Mouse (Mus musculus) neural tube, embryonic 12.5 days (tissue): ENCODE measurements around the gene Tmem101. TPM values are rescaled to one million over a fixed set of nuclear protein-coding genes. Genes with fewer than 3 reads are reported as not detected.

Source experiments
- ATAC-seq: fragments of 200-750 bp; cut with Nextera tagmentation; 2 replicates; pipeline ENCODE4 v1.8.0; 2017; ENCODE audit warnings: low read depth, mild to moderate bottlenecking, moderate TSS enrichment, moderate library complexity; ENCODE audit not compliant: low FRiP score
- H3K27ac ChIP-seq: fragments of 300-500 bp; sonication (generic); 2 replicates; pipeline ENCODE4 v1.5.1; 2016
- H3K27me3 ChIP-seq: fragments of 300-500 bp; sonication (generic); replicated peaks from 2 replicates; pipeline ENCODE4 v1.6.1; 2016; ENCODE audit warnings: mild to moderate bottlenecking
- H3K36me3 ChIP-seq: fragments of 300-500 bp; sonication (generic); 2 replicates; pipeline ENCODE4 v1.6.1; 2016; ENCODE audit warnings: mild to moderate bottlenecking
- H3K4me1 ChIP-seq: fragments of 300-500 bp; sonication (generic); 2 replicates; pipeline ENCODE4 v1.6.1; 2016
- H3K4me2 ChIP-seq: fragments of 300-500 bp; sonication (generic); replicated peaks from 2 replicates; pipeline ENCODE4 v1.6.1; 2016; ENCODE audit warnings: mild to moderate bottlenecking
- H3K4me3 ChIP-seq: fragments of 300-500 bp; sonication (generic); 2 replicates; pipeline ENCODE4 v1.5.1; 2016
- H3K9ac ChIP-seq: fragments of 300-500 bp; sonication (generic); 2 replicates; pipeline ENCODE4 v1.6.1; 2016; ENCODE audit warnings: mild to moderate bottlenecking
- H3K9me3 ChIP-seq: fragments of 300-500 bp; sonication (generic); 2 replicates; pipeline ENCODE4 v1.6.1; 2016; ENCODE audit warnings: mild to moderate bottlenecking
- WGBS: fragments of 180-500 bp; shearing (Covaris S2); methylation state at CpG from one replicate; pipeline ENCODE4 v1.1.7; 2016; 5-methylcytosine and 5-hydroxymethylcytosine counted together
- polyA plus RNA-seq: library from polyadenylated mRNA; unstranded; fragments of >200 nt; fragmentation: Nextera tagmentation; extraction: Ambion mirVana; gene quantifications from 2 replicates; pipeline ENCODE4 v1.2.1, GENCODE M21; 2016

Gene Tmem101
- polyA plus RNA-seq, 1 experiment from 2014 or later: 35.3 TPM

- peaks cover 15% of the 10 kb centered on the region; the same call in 1 of the 2 replicates for H3K4me1 ChIP-seq
- H3K9me3 ChIP-seq: no peaks in the 10 kb centered on the region
- 0 out of 2 replicates have a peak within 1 kb of the TSS, but pooled peaks have one; percentile 18 for H3K9ac ChIP-seq
- H3K4me3 ChIP-seq: peak within 1 kb of the TSS; percentile 22; the same call in 1 of the 2 replicates
- peaks cover 67% of the 10 kb centered on the region for H3K27me3 ChIP-seq
- peak within 1 kb of the TSS; percentile 51 for H3K4me2 ChIP-seq
- no peaks in the 10 kb centered on the region for H3K36me3 ChIP-seq
- 3% methylated on average over 50 of the region's 50 CpGs for WGBS
- no peak for ATAC-seq
- no peak within 1 kb of the TSS for H3K27ac ChIP-seq
Measured at GRCm38 (mm10) chr11:102145471-102146001, 10.7 kb downstream of the Tmem101 start, which contains the start of gene Nags. Gene Nags, plus strand, starts transcription at chr11:102145513.

DNA sequence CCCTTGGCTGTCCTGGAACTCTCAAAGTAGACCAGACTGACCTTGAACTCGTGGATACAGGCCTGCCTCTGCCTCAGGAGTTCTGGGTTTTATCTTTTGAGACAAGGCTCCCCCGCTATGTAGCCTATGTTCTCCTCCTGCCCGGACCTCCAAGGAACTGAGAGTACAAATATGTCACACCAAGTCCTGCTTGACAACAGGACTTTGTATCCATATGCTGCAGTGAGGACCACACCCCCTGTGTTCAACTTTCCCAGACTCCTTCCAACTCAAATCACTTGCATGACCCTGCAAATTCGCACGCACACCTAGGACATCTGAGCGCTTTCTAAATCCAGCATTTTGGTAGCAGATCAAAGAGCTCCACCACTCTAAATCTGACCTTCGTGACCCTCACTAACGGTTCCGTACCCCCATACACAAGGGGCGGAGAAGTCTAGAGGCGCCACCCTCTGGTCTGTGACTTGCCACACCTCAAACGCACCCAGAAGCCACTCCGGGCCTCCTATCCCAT is 11.2 kb downstream of the Tmem101 start:
- no peaks in the 10 kb centered on the region for H3K9me3 ChIP-seq
- 0 out of 2 replicates have a peak overlapping the region, but pooled peaks have one; percentile 18 for H3K9ac ChIP-seq
- H3K4me1 ChIP-seq: peaks cover 15% of the 10 kb centered on the region; the same call in 1 of the 2 replicates
- H3K27ac ChIP-seq: no peak overlapping the region
- WGBS: 22% methylated on average over 13 of the region's 13 CpGs
- ATAC-seq: no peak
- peak overlapping the region; percentile 22; the same call in 1 of the 2 replicates for H3K4me3 ChIP-seq
- H3K36me3 ChIP-seq: no peaks in the 10 kb centered on the region
- H3K4me2 ChIP-seq: peak overlapping the region; percentile 51
- H3K27me3 ChIP-seq: peaks cover 67% of the 10 kb centered on the region

GRCm38 (mm10) chr11:102142355-102142754 is 13.8 kb downstream of the Tmem101 start:
- WGBS: 71% methylated on average over 7 of the region's 7 CpGs
- H3K4me2 ChIP-seq: no peak overlapping the region
- H3K9me3 ChIP-seq: no peaks in the 10 kb centered on the region
- H3K4me3 ChIP-seq: no peak overlapping the region
- peaks cover 19% of the 10 kb centered on the region; the same call in 1 of the 2 replicates for H3K4me1 ChIP-seq
- peaks cover 47% of the 10 kb centered on the region for H3K27me3 ChIP-seq
- H3K9ac ChIP-seq: no peak overlapping the region
- no peaks in the 10 kb centered on the region for H3K36me3 ChIP-seq
- no peak for ATAC-seq
- no peak overlapping the region for H3K27ac ChIP-seq

DNA sequence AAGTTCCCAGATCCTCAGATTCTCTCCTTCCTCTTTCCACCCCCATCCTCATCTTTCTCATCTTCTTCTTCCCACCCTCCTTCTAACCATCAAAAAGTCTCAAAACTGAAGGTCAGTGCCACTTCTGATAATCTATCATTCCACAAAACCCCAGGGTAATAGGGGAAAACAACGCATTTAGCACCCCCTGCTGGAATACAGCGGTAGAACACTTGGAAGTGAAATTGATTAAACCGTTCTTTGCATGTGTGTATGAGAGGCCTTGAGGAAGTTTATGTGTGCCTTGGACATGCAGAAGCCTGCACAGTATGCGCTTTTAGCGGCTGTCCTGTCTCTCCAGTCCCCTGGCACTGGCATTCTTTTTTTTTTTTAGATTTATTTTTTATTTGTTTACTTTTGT is 15.7 kb downstream of the Tmem101 start:
- Histone ChIP-seq H3K9ac (no peak overlapping the region), H3K4me1 (0 out of 2 replicates have a peak, but pooled peaks cover 8% of the 10 kb centered on the region), H3K36me3 (no peaks in the 10 kb centered on the region), H3K9me3 (no peaks in the 10 kb centered on the region), H3K4me3 (no peak overlapping the region), H3K27ac (no peak overlapping the region), H3K4me2 (no peak overlapping the region), H3K27me3 (peaks cover 33% of the 10 kb centered on the region)
- 3% methylated on average over 5 of the region's 5 CpGs for WGBS
- ATAC-seq: no peak

DNA sequence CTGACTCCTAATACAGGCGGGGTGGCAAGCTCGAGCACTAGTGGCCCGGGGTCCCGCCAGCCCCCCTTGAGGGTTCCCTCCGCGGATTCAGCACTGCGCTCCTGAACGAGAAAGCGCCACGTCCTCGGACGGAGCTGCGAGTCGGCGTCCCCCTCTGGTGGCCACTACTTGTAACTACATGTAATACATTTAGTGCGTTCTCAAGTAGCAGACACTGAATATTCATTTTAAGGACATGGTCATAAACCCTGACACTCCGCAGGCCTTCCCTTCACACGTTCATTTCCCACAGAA is 17.8 kb downstream of the Tmem101 start:
- no peak overlapping the region for H3K4me3 ChIP-seq
- ATAC-seq: no peak

GRCm38 (mm10) chr11:102137625-102138446 is 18.4 kb downstream of the Tmem101 start:
- peaks cover 14% of the 10 kb centered on the region; the same call in 1 of the 2 replicates for H3K27me3 ChIP-seq
- ATAC-seq: no peak; the same call in 1 of the 2 replicates
- no peaks in the 10 kb centered on the region for H3K9me3 ChIP-seq
- no peak overlapping the region for H3K4me3 ChIP-seq
- 0 out of 2 replicates have a peak, but pooled peaks cover 10% of the 10 kb centered on the region for H3K4me1 ChIP-seq
- peak overlapping the region; percentile 56 for H3K4me2 ChIP-seq
- H3K27ac ChIP-seq: no peak overlapping the region
- H3K36me3 ChIP-seq: no peaks in the 10 kb centered on the region
- 0 out of 2 replicates have a peak overlapping the region, but pooled peaks have one; percentile 26 for H3K9ac ChIP-seq
- WGBS: 48% methylated on average over 13 of the region's 13 CpGs

More for the DNA sequence above, 17.8 kb downstream of the Tmem101 start:
- under 1% methylated on average over 18 of the region's 18 CpGs for WGBS
- H3K36me3 ChIP-seq: no peaks in the 10 kb centered on the region
- H3K4me2 ChIP-seq: peak overlapping the region; percentile 56
- H3K27me3 ChIP-seq: peaks cover 19% of the 10 kb centered on the region; the same call in 1 of the 2 replicates
- H3K9me3 ChIP-seq: no peaks in the 10 kb centered on the region
- H3K4me1 ChIP-seq: 0 out of 2 replicates have a peak, but pooled peaks cover 10% of the 10 kb centered on the region
- H3K9ac ChIP-seq: 0 out of 2 replicates have a peak overlapping the region, but pooled peaks have one; percentile 26
- H3K27ac ChIP-seq: no peak overlapping the region

GRCm38 (mm10) chr11:102134516-102134915 is 21.7 kb downstream of the Tmem101 start:
- Histone ChIP-seq H3K27ac (no peak overlapping the region), H3K4me1 (0 out of 2 replicates have a peak, but pooled peaks cover 10% of the 10 kb centered on the region), H3K9ac (no peak overlapping the region), H3K36me3 (no peaks in the 10 kb centered on the region), H3K4me2 (no peak overlapping the region), H3K27me3 (0 out of 2 replicates have a peak, but pooled peaks cover 13% of the 10 kb centered on the region), H3K4me3 (no peak overlapping the region), H3K9me3 (no peaks in the 10 kb centered on the region)
- no peak for ATAC-seq
- WGBS: 26% methylated on average over 4 of the region's 4 CpGs

DNA sequence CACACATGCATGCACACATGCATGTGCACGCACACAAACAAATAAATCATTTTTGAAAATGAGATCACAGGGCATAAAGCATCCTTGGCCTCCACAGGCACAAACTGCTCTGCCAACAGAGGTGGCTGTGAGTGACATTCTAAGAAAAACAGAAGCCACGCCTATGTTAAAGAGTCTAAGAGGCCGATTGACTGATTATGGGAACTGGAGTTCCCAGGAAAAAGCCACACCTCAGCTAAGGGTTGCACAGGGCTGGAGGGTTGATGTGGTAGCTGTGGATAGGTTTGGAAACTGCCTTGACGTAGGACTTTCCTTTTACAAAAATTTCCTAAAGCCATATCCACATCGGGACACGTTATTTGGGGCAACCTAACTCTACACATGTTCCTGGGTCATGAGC is 38.8 kb downstream of the Tmem101 start:
- 85% methylated on average over 6 of the region's 6 CpGs for WGBS
- ATAC-seq: no peak
- Histone ChIP-seq H3K27me3 (peaks cover 4% of the 10 kb centered on the region; the same call in 1 of the 2 replicates), H3K9ac (no peak overlapping the region), H3K9me3 (no peaks in the 10 kb centered on the region), H3K4me3 (no peak overlapping the region), H3K27ac (no peak overlapping the region), H3K36me3 (no peaks in the 10 kb centered on the region), H3K4me1 (no peaks in the 10 kb centered on the region), H3K4me2 (no peak overlapping the region)

GRCm38 (mm10) chr11:102116241-102116640 is 40.0 kb downstream of the Tmem101 start:
- H3K36me3 ChIP-seq: no peaks in the 10 kb centered on the region

DNA sequence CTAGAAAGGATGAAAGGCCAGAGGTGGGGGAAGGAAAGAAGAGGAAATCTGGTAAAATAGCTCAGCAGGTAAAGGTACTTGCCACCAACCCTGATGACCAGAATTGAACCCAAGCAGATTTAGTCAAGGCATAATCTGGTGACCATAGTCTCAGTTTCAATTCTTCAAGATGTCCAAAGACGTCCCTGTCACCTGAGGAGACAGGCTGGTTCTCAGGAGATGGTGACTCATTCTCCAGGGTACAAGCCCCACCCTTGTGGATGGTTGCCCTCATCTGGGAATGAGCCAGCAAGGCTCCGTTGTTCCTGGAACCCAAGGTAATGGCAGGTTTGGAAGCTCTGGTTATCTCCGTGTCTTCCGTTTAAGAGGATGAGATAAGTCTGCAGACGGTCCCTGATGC is 44.6 kb downstream of the Tmem101 start:
- no peak for ATAC-seq
- Histone ChIP-seq H3K27ac (no peak overlapping the region), H3K9ac (no peak overlapping the region), H3K36me3 (no peaks in the 10 kb centered on the region), H3K9me3 (no peaks in the 10 kb centered on the region), H3K4me3 (no peak overlapping the region), H3K4me1 (no peaks in the 10 kb centered on the region), H3K4me2 (no peak overlapping the region), H3K27me3 (peaks cover 30% of the 10 kb centered on the region)
- WGBS: 85% methylated on average over 5 of the region's 5 CpGs

More at GRCm38 (mm10) chr11:102116241-102116640, 40.0 kb downstream of the Tmem101 start:
- WGBS: 84% methylated on average over 8 of the region's 8 CpGs
- Histone ChIP-seq H3K27me3 (peaks cover 4% of the 10 kb centered on the region; the same call in 1 of the 2 replicates), H3K4me2 (no peak overlapping the region), H3K9me3 (no peaks in the 10 kb centered on the region), H3K9ac (no peak overlapping the region), H3K4me3 (no peak overlapping the region), H3K27ac (no peak overlapping the region), H3K4me1 (no peaks in the 10 kb centered on the region)
- ATAC-seq: no peak

DNA sequence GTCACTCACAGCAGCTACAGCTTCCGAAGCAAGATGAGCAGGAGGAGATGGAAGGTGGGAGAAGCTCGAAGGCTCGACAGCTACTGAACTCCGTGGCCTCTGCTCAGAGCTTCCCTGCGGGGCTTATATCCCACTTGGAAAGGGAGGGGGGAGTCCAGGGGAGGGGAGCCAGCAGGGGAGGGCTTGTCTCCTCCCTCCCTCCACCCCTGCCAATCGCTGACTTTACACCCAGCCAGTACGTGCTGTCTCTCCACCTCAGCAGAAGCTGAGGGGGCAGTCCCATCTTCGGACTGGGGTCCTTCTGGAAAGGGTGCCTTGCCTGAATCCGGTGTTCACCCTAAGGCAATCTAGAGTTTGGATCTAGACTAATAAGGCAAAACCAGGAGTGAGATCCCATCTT is 48.5 kb downstream of the Tmem101 start, which contains the start of gene Pyy:
TSS of gene Pyy (minus strand) at position 101 of the 400 bp plus-strand sequence.
- H3K4me1 ChIP-seq: no peaks in the 10 kb centered on the region
- no peak within 1 kb of the TSS for H3K27ac ChIP-seq
- WGBS: 14% methylated on average over 9 of the region's 9 CpGs
- H3K4me3 ChIP-seq: no peak within 1 kb of the TSS
- peaks cover 64% of the 10 kb centered on the region for H3K27me3 ChIP-seq
- no peaks in the 10 kb centered on the region for H3K9me3 ChIP-seq
- no peaks in the 10 kb centered on the region for H3K36me3 ChIP-seq
- no peak for ATAC-seq
- 0 out of 2 replicates have a peak within 1 kb of the TSS, but pooled peaks have one; percentile 16 for H3K4me2 ChIP-seq
- H3K9ac ChIP-seq: no peak within 1 kb of the TSS

- no peak overlapping the region for H3K27ac ChIP-seq
- no peaks in the 10 kb centered on the region for H3K4me1 ChIP-seq
- ATAC-seq: no peak
- no peak overlapping the region for H3K9ac ChIP-seq
- WGBS: 6% methylated on average over 21 of the region's 21 CpGs
- peaks cover 64% of the 10 kb centered on the region for H3K27me3 ChIP-seq
- H3K36me3 ChIP-seq: no peaks in the 10 kb centered on the region
- H3K4me2 ChIP-seq: 0 out of 2 replicates have a peak overlapping the region, but pooled peaks have one; percentile 16
- no peaks in the 10 kb centered on the region for H3K9me3 ChIP-seq
- no peak overlapping the region for H3K4me3 ChIP-seq
Measured at GRCm38 (mm10) chr11:102106911-102107310, 49.3 kb downstream of the Tmem101 start.
